11 mouse cellular contexts compared by ENCODE assay signal in genomic region chr9:65152711-65153330, GRCm38 (mm10). TPM values are rescaled to one million over a fixed set of nuclear protein-coding genes. Genes with fewer than 3 reads are reported as not detected.
DNase-seq lines count a peak whose midpoint lies in the region; ATAC-seq and TF ChIP-seq lines count a peak whose summit lies in the region.
"Had no signal": no experiment of that assay in that cellular context is flagged by ENCODE, and none has a peak within 500 bp of the region (broad histone marks: within the 10 kb centered on the region; RNA-seq: fewer than 3 reads in every experiment).

No protein-coding gene starts in this region.

- H3K4me1 ChIP-seq in heart, embryonic 10.5 days = peaks cover 59% of the 10 kb centered on the region
- peaks cover 66% of the 10 kb centered on the region for H3K4me1 ChIP-seq in E14TG2a.4 (replicated peaks; ENCODE audit: low read depth, low read length)
- peaks cover 51% of the 10 kb centered on the region for H3K4me1 ChIP-seq in hindbrain, embryonic 11.5 days (replicated peaks; ENCODE audit: control insufficient read depth, insufficient read depth, low read length)
- H3K4me1 ChIP-seq in midbrain, embryonic 11.5 days (ENCODE audit: control insufficient read depth, insufficient read depth, low read length) = peaks cover 88% of the 10 kb centered on the region

- TF ChIP-seq CTCF in E14TG2a.4 (conservative IDR thresholded peaks at IDR 0.05; ENCODE audit: low read length) = no peak

- H3K27ac ChIP-seq in heart, embryonic 10.5 days = peak overlapping the region; percentile 76
- peak overlapping the region; percentile 97 for H3K27ac ChIP-seq in hindbrain, embryonic 11.5 days (ENCODE audit: low read depth, low read length)
- H3K27ac ChIP-seq in midbrain, embryonic 11.5 days (ENCODE audit: low read depth, low read length) = peak overlapping the region; percentile 98

- 0 out of 2 replicates have a peak overlapping the region, but pooled peaks have one; percentile 18 for H3K4me2 ChIP-seq in hindbrain, embryonic 11.5 days (replicated peaks; ENCODE audit: low read depth, low read length)
- H3K4me2 ChIP-seq in midbrain, embryonic 11.5 days = peak overlapping the region; percentile 25; the same call in 1 of the 2 replicates

- 55% methylated on average over 6 of the region's 6 CpGs for WGBS in heart, embryonic 10.5 days
- WGBS in hindbrain, embryonic 11.5 days = 26% methylated on average over 6 of the region's 6 CpGs
- WGBS in midbrain, embryonic 11.5 days = 26% methylated on average over 6 of the region's 6 CpGs

- intact Hi-C loops in heart, postnatal 14 days (cut with DNase I) = no loop called here

- no peaks in the 10 kb centered on the region for H3K27me3 ChIP-seq in heart, embryonic 10.5 days (ENCODE audit: insufficient read depth, poor library complexity, severe bottlenecking)
- peaks cover 65% of the 10 kb centered on the region for H3K27me3 ChIP-seq in E14TG2a.4 (ENCODE audit: insufficient read depth, low read length)
- no peaks in the 10 kb centered on the region for H3K27me3 ChIP-seq in hindbrain, embryonic 11.5 days (ENCODE audit: control insufficient read depth, insufficient read depth, low read length)
- H3K27me3 ChIP-seq in midbrain, embryonic 11.5 days (ENCODE audit: control insufficient read depth, insufficient read depth, low read length) = no peaks in the 10 kb centered on the region

- H3K36me3 ChIP-seq in heart, embryonic 10.5 days = peaks cover 24% of the 10 kb centered on the region
- H3K36me3 ChIP-seq in E14TG2a.4 (ENCODE audit: insufficient read depth, low read length) = no peaks in the 10 kb centered on the region
- H3K36me3 ChIP-seq in hindbrain, embryonic 11.5 days (ENCODE audit: control insufficient read depth, insufficient read depth, low read length) = peaks cover 16% of the 10 kb centered on the region
- H3K36me3 ChIP-seq in midbrain, embryonic 11.5 days (ENCODE audit: control insufficient read depth, insufficient read depth, low read length) = peaks cover 40% of the 10 kb centered on the region

- ATAC-seq in hindbrain, embryonic 11.5 days (ENCODE audit: low FRiP score) = peak; percentile 71
- ATAC-seq in midbrain, embryonic 11.5 days (ENCODE audit: low FRiP score) = peak; percentile 78; the same call in 1 of the 2 replicates
- no peak for ATAC-seq in megakaryocyte progenitor cell, adult 5-6 weeks (replicated peaks; ENCODE audit: poor library complexity)

- no peak for DNase-seq in heart, embryonic 10.5 days (ENCODE audit: low spot score)
- no peak for DNase-seq in heart, postnatal 14 days
- peak; percentile 54 for DNase-seq in hindbrain, embryonic 11.5 days (ENCODE audit: low spot score)
- DNase-seq in midbrain, embryonic 11.5 days (ENCODE audit: low spot score, missing footprints) = peak; percentile 90
- no peak for DNase-seq in cerebellum, postnatal 4 days (ENCODE audit: low spot score in 2 of 2)
- no peak for DNase-seq in adrenal gland, postnatal 14 days
- DNase-seq: lung, postnatal 36 days had no signal

- H3K4me3 ChIP-seq in heart, embryonic 10.5 days = no peak overlapping the region
- H3K4me3 ChIP-seq in E14TG2a.4 (replicated peaks; ENCODE audit: low read length) = peak overlapping the region; percentile 23; the same call in 1 of the 2 replicates
- no peak overlapping the region for H3K4me3 ChIP-seq in hindbrain, embryonic 11.5 days (ENCODE audit: low read depth, low read length)
- no peak overlapping the region for H3K4me3 ChIP-seq in midbrain, embryonic 11.5 days (ENCODE audit: low read depth, low read length)
- H3K4me3 ChIP-seq: erythroblast, embryonic 14.5 days had no signal

- no peaks in the 10 kb centered on the region for H3K9me3 ChIP-seq in heart, embryonic 10.5 days
- no peaks in the 10 kb centered on the region for H3K9me3 ChIP-seq in E14TG2a.4 (ENCODE audit: low read length)
- no peaks in the 10 kb centered on the region for H3K9me3 ChIP-seq in hindbrain, embryonic 11.5 days (ENCODE audit: control insufficient read depth, low read length)
- H3K9me3 ChIP-seq in midbrain, embryonic 11.5 days (ENCODE audit: control insufficient read depth, low read length) = no peaks in the 10 kb centered on the region

- H3K9ac ChIP-seq in hindbrain, embryonic 11.5 days (ENCODE audit: low read depth, low read length) = peak overlapping the region; percentile 52
- H3K9ac ChIP-seq in midbrain, embryonic 11.5 days (ENCODE audit: low read length) = peak overlapping the region; percentile 59

RNA-seq across cellular contexts. Expression of gene Igdcc3, which starts 11.8 kb away (rescaled TPM):
- 26.8 and 65.0 TPM in 2 replicates for polyA plus RNA-seq in heart, embryonic 10.5 days (2016; fragmentation: Nextera tagmentation; extraction: Ambion mirVana)
- under 1 TPM; 0.22 to 0.24 TPM for total RNA-seq in heart, postnatal 14 days (2021)
- polyA plus RNA-seq in hindbrain, embryonic 11.5 days (2014; fragmentation: Nextera tagmentation; extraction: Ambion mirVana) = 46.0 and 49.6 TPM in 2 replicates
- 115 and 145 TPM in 2 replicates for polyA plus RNA-seq in midbrain, embryonic 11.5 days (2014; fragmentation: Nextera tagmentation; extraction: Ambion mirVana)
- not detected in 2 replicates for total RNA-seq in megakaryocyte progenitor cell, adult 5-6 weeks (2015)
- total RNA-seq in megakaryocyte progenitor cell, adult 5-6 weeks (2017) = not detected in 2 replicates
- total RNA-seq in adrenal gland, postnatal 14 days (2021) = 1.2 and 1.4 TPM in 2 replicates
- total RNA-seq: MEL had no signal
- polyA plus RNA-seq: erythroblast, embryonic 14.5 days had no signal

RNA-seq across cellular contexts. Expression of gene Parp16, which starts 42.3 kb away (rescaled TPM):
- 4.8 and 5.8 TPM in 2 replicates for polyA plus RNA-seq in heart, embryonic 10.5 days (2016; fragmentation: Nextera tagmentation; extraction: Ambion mirVana)
- total RNA-seq in heart, postnatal 14 days (2021) = 1 to 10 TPM; 3.4 to 3.6 TPM
- polyA plus RNA-seq in hindbrain, embryonic 11.5 days (2014; fragmentation: Nextera tagmentation; extraction: Ambion mirVana) = 4.0 and 6.5 TPM in 2 replicates
- 5.2 and 6.4 TPM in 2 replicates for polyA plus RNA-seq in midbrain, embryonic 11.5 days (2014; fragmentation: Nextera tagmentation; extraction: Ambion mirVana)
- 3.2 and 3.3 TPM in 2 replicates for total RNA-seq in megakaryocyte progenitor cell, adult 5-6 weeks (2015)
- total RNA-seq in megakaryocyte progenitor cell, adult 5-6 weeks (2017) = 2.8 and 3.1 TPM in 2 replicates
- total RNA-seq in adrenal gland, postnatal 14 days (2021) = 15.2 and 17.3 TPM in 2 replicates

RNA-seq across cellular contexts. Expression of gene Igdcc4, which starts 51.5 kb away (rescaled TPM):
- 7.5 and 10.8 TPM in 2 replicates for polyA plus RNA-seq in heart, embryonic 10.5 days (2016; fragmentation: Nextera tagmentation; extraction: Ambion mirVana)
- 10 to 100 TPM in 1 of 2 experiments, 1 to 10 TPM in 1; 8.6 to 10.5 TPM for total RNA-seq in heart, postnatal 14 days (2021)
- 8.8 and 10.3 TPM in 2 replicates for polyA plus RNA-seq in hindbrain, embryonic 11.5 days (2014; fragmentation: Nextera tagmentation; extraction: Ambion mirVana)
- 13.0 and 13.3 TPM in 2 replicates for polyA plus RNA-seq in midbrain, embryonic 11.5 days (2014; fragmentation: Nextera tagmentation; extraction: Ambion mirVana)
- 0.02 TPM in 1 of 2 replicates, not detected in the other for total RNA-seq in megakaryocyte progenitor cell, adult 5-6 weeks (2015)
- total RNA-seq in megakaryocyte progenitor cell, adult 5-6 weeks (2017) = under 0.01 and 0.07 TPM in 2 replicates
- total RNA-seq in adrenal gland, postnatal 14 days (2021) = 18.3 and 23.2 TPM in 2 replicates
- polyA plus RNA-seq: erythroblast, embryonic 14.5 days had no signal

Comparison
In these comparisons a context has a peak if more than half of its experiments do, and no peak if none do; other contexts are left out.
1. DNase-seq: peak in hindbrain, embryonic 11.5 days (single experiment) and midbrain, embryonic 11.5 days (single experiment); none in heart, embryonic 10.5 days (single experiment), heart, postnatal 14 days (0 of 2), cerebellum, postnatal 4 days (0 of 2) and adrenal gland, postnatal 14 days (single experiment).
2. RNA of gene Igdcc4, which starts 51.5 kb away (total RNA-seq): 18.3 to 23.2 TPM in adrenal gland, postnatal 14 days and 8.6 to 10.5 TPM in heart, postnatal 14 days; under 0.01 to 0.07 TPM in megakaryocyte progenitor cell, adult 5-6 weeks; every median in the first group is over 4 times any median in the second.
3. Peak in every context shown above with its lines, with median percentiles within 50 percentile points of each other: H3K27ac ChIP-seq.